Mouse (Mus musculus) hindbrain, embryonic 10.5 days (tissue): ENCODE data around the gene Ndufa4l2. TPM values are rescaled to one million over a fixed set of nuclear protein-coding genes. Genes with fewer than 3 reads are reported as not detected.

Experiments used
- DNase-seq: peaks from one replicate; pipeline ENCODE4 v3.0.0-alpha.2; 2017; ENCODE audit warnings: low spot score
- H3K27ac ChIP-seq: fragments of 300-500 bp; sonication (generic); 2 replicates; pipeline ENCODE4 v1.5.1; 2016; ENCODE audit warnings: mild to moderate bottlenecking, moderate library complexity
- H3K27me3 ChIP-seq: fragments of 300-500 bp; sonication (generic); 2 replicates; pipeline ENCODE4 v1.6.1; 2016; ENCODE audit warnings: mild to moderate bottlenecking; ENCODE audit not compliant: poor library complexity, insufficient read depth, severe bottlenecking
- H3K36me3 ChIP-seq: fragments of 300-500 bp; sonication (generic); 2 replicates; pipeline ENCODE4 v1.6.1; 2016; ENCODE audit warnings: mild to moderate bottlenecking, moderate library complexity
- H3K4me1 ChIP-seq: fragments of 300-500 bp; sonication (generic); replicated peaks from 2 replicates; pipeline ENCODE4 v1.6.1; 2016; ENCODE audit warnings: mild to moderate bottlenecking
- H3K4me3 ChIP-seq: fragments of 300-500 bp; sonication (generic); 2 replicates; pipeline ENCODE4 v1.5.1; 2016; ENCODE audit warnings: mild to moderate bottlenecking, moderate library complexity
- H3K9me3 ChIP-seq: fragments of 300-500 bp; sonication (generic); 2 replicates; pipeline ENCODE4 v1.6.1; 2016; ENCODE audit warnings: mild to moderate bottlenecking, moderate library complexity
- WGBS: fragments of 180-500 bp; shearing (Covaris S2); methylation state at CpG from one replicate; pipeline ENCODE4 v1.1.7; 2016; 5-methylcytosine and 5-hydroxymethylcytosine counted together
- polyA plus RNA-seq: library from polyadenylated mRNA; unstranded; fragments of >200 nt; fragmentation: Nextera tagmentation; extraction: Ambion mirVana; gene quantifications from 2 replicates; pipeline ENCODE4 v1.2.1, GENCODE M21; 2016

Gene Ndufa4l2
- polyA plus RNA-seq, 1 experiment from 2014 or later = 8.1 TPM

GRCm38 (mm10) chr10:127492118-127492517 lies 22.6 kb upstream of the Ndufa4l2 start:
- peaks cover 16% of the 10 kb centered on the region for H3K4me1 ChIP-seq
- no peaks in the 10 kb centered on the region for H3K9me3 ChIP-seq
- H3K27me3 ChIP-seq = no peaks in the 10 kb centered on the region
- H3K27ac ChIP-seq = no peak overlapping the region
- DNase-seq = no peak
- 86% methylated on average over 3 of the region's 3 CpGs for WGBS
- H3K4me3 ChIP-seq = no peak overlapping the region
- H3K36me3 ChIP-seq = peaks cover 90% of the 10 kb centered on the region

GRCm38 (mm10) chr10:127496156-127496555 lies 18.6 kb upstream of the Ndufa4l2 start:
- WGBS = 94% methylated on average over 3 of the region's 3 CpGs
- peaks cover 13% of the 10 kb centered on the region for H3K4me1 ChIP-seq
- H3K27ac ChIP-seq = no peak overlapping the region
- DNase-seq = no peak
- H3K9me3 ChIP-seq = no peaks in the 10 kb centered on the region
- H3K4me3 ChIP-seq = no peak overlapping the region
- H3K36me3 ChIP-seq = peaks cover 94% of the 10 kb centered on the region
- no peaks in the 10 kb centered on the region for H3K27me3 ChIP-seq

- peaks cover 67% of the 10 kb centered on the region for H3K36me3 ChIP-seq
- no peak overlapping the region for H3K27ac ChIP-seq
- H3K9me3 ChIP-seq = no peaks in the 10 kb centered on the region
- H3K4me1 ChIP-seq = peaks cover 11% of the 10 kb centered on the region; the same call in 1 of the 2 replicates
- 85% methylated on average over 5 of the region's 5 CpGs for WGBS
- no peak overlapping the region for H3K4me3 ChIP-seq
- H3K27me3 ChIP-seq = no peaks in the 10 kb centered on the region
- DNase-seq = no peak
Measured at GRCm38 (mm10) chr10:127499516-127499915, 15.3 kb upstream of the Ndufa4l2 start.

GRCm38 (mm10) chr10:127500042-127500441 lies 14.7 kb upstream of the Ndufa4l2 start:
- no peaks in the 10 kb centered on the region for H3K27me3 ChIP-seq
- H3K36me3 ChIP-seq = peaks cover 64% of the 10 kb centered on the region
- peaks cover 11% of the 10 kb centered on the region; the same call in 1 of the 2 replicates for H3K4me1 ChIP-seq
- no peak for DNase-seq
- WGBS = 87% methylated on average over 4 of the region's 4 CpGs
- H3K27ac ChIP-seq = no peak overlapping the region
- no peaks in the 10 kb centered on the region for H3K9me3 ChIP-seq
- H3K4me3 ChIP-seq = no peak overlapping the region

- Histone ChIP-seq H3K27me3 (peaks cover 6% of the 10 kb centered on the region), H3K36me3 (peaks cover 54% of the 10 kb centered on the region), H3K4me1 (peaks cover 11% of the 10 kb centered on the region; the same call in 1 of the 2 replicates), H3K27ac (no peak within 1 kb of the TSS), H3K4me3 (no peak within 1 kb of the TSS), H3K9me3 (no peaks in the 10 kb centered on the region)
- 80% methylated on average over 13 of the region's 13 CpGs for WGBS
- DNase-seq = no peak
Measured at GRCm38 (mm10) chr10:127500894-127501893, 13.6 kb upstream of the Ndufa4l2 start, which contains the start of gene Stac3. Gene Stac3 (plus strand): TSS chr10:127501686.

GRCm38 (mm10) chr10:127508239-127508638 lies 6.5 kb upstream of the Ndufa4l2 start:
- Histone ChIP-seq H3K9me3 (no peaks in the 10 kb centered on the region), H3K4me3 (peak overlapping the region; percentile 59), H3K4me1 (peaks cover 58% of the 10 kb centered on the region), H3K27me3 (peaks cover 76% of the 10 kb centered on the region), H3K27ac (no peak overlapping the region; the same call in 1 of the 2 replicates), H3K36me3 (peaks cover 9% of the 10 kb centered on the region)
- WGBS = 2% methylated on average over 15 of the region's 15 CpGs
- peak; percentile 82 for DNase-seq

- 0 out of 2 replicates have a peak, but pooled peaks cover 3% of the 10 kb centered on the region for H3K36me3 ChIP-seq
- peaks cover 68% of the 10 kb centered on the region for H3K4me1 ChIP-seq
- H3K4me3 ChIP-seq = peak overlapping the region; percentile 59
- H3K27ac ChIP-seq = peak overlapping the region; percentile 89
- no peaks in the 10 kb centered on the region for H3K9me3 ChIP-seq
- H3K27me3 ChIP-seq = peaks cover 86% of the 10 kb centered on the region
- WGBS = under 1% methylated on average over 35 of the region's 35 CpGs
- peak; percentile 97 for DNase-seq
Measured at GRCm38 (mm10) chr10:127509051-127509836, 5.5 kb upstream of the Ndufa4l2 start.

- 0 out of 2 replicates have a peak, but pooled peaks cover 1% of the 10 kb centered on the region for H3K36me3 ChIP-seq
- peaks cover 76% of the 10 kb centered on the region for H3K4me1 ChIP-seq
- peak overlapping the region; percentile 59 for H3K4me3 ChIP-seq
- H3K9me3 ChIP-seq = no peaks in the 10 kb centered on the region
- DNase-seq = peak; percentile 55
- 4% methylated on average over 17 of the region's 17 CpGs for WGBS
- H3K27ac ChIP-seq = peak overlapping the region; percentile 89
- H3K27me3 ChIP-seq = peaks cover 94% of the 10 kb centered on the region
Measured at GRCm38 (mm10) chr10:127509837-127510701, 4.7 kb upstream of the Ndufa4l2 start.

GRCm38 (mm10) chr10:127510895-127511617 lies 3.7 kb upstream of the Ndufa4l2 start:
- Histone ChIP-seq H3K27ac (peak overlapping the region; percentile 89), H3K27me3 (peaks cover 99% of the 10 kb centered on the region), H3K4me1 (peaks cover 86% of the 10 kb centered on the region), H3K36me3 (no peaks in the 10 kb centered on the region), H3K4me3 (peak overlapping the region; percentile 59), H3K9me3 (no peaks in the 10 kb centered on the region)
- peak; percentile 39 for DNase-seq
- 6% methylated on average over 11 of the region's 11 CpGs for WGBS

GRCm38 (mm10) chr10:127511634-127512306 lies 3.0 kb upstream of the Ndufa4l2 start:
- under 1% methylated on average over 46 of the region's 46 CpGs for WGBS
- Histone ChIP-seq H3K4me1 (peaks cover 93% of the 10 kb centered on the region), H3K27me3 (peaks cover 99% of the 10 kb centered on the region), H3K36me3 (no peaks in the 10 kb centered on the region), H3K9me3 (no peaks in the 10 kb centered on the region), H3K4me3 (peak overlapping the region; percentile 59), H3K27ac (peak overlapping the region; percentile 89)
- DNase-seq = peak; percentile 82

GRCm38 (mm10) chr10:127512307-127512666 lies 2.5 kb upstream of the Ndufa4l2 start:
- WGBS = 3% methylated on average over 7 of the region's 7 CpGs

More at GRCm38 (mm10) chr10:127512307-127512666, 2.5 kb upstream of the Ndufa4l2 start:
- H3K27ac ChIP-seq = peak overlapping the region; percentile 89
- H3K36me3 ChIP-seq = peaks cover 5% of the 10 kb centered on the region
- no peaks in the 10 kb centered on the region for H3K9me3 ChIP-seq
- H3K4me3 ChIP-seq = peak overlapping the region; percentile 59
- no peak for DNase-seq
- peaks cover 99% of the 10 kb centered on the region for H3K27me3 ChIP-seq
- H3K4me1 ChIP-seq = peaks cover 99% of the 10 kb centered on the region
